Mouse (Mus musculus) liver, embryonic 15.5 days (tissue): Measurements from ENCODE around the gene Otogl. TPM values are rescaled to one million over a fixed set of nuclear protein-coding genes. Genes with fewer than 3 reads are reported as not detected.

ENCODE experiments used
- ATAC-seq: fragments of 200-750 bp; cut with Nextera tagmentation; 2 replicates; pipeline ENCODE4 v1.8.0; 2017; ENCODE audit warnings: moderate number of reproducible peaks, mild to moderate bottlenecking, moderate library complexity; ENCODE audit not compliant: insufficient read depth
- H3K27ac ChIP-seq: fragments of 300-500 bp; sonication (generic); replicated peaks from 2 replicates; pipeline ENCODE4 v1.5.1; 2015; ENCODE audit warnings: mild to moderate bottlenecking, inconsistent platforms
- H3K27me3 ChIP-seq: fragments of 300-500 bp; sonication (generic); 2 replicates; pipeline ENCODE4 v1.6.1; 2015; ENCODE audit warnings: mild to moderate bottlenecking, inconsistent platforms
- H3K36me3 ChIP-seq: fragments of 300-500 bp; sonication (generic); replicated peaks from 2 replicates; pipeline ENCODE4 v1.6.1; 2015; ENCODE audit warnings: moderate library complexity, mild to moderate bottlenecking, inconsistent platforms
- H3K4me1 ChIP-seq: fragments of 300-500 bp; sonication (generic); replicated peaks from 2 replicates; pipeline ENCODE4 v1.6.1; 2015; ENCODE audit warnings: inconsistent platforms
- H3K4me2 ChIP-seq: fragments of 300-500 bp; sonication (generic); 2 replicates; pipeline ENCODE4 v1.6.1; 2015; ENCODE audit warnings: moderate library complexity, mild to moderate bottlenecking, inconsistent platforms
- H3K4me3 ChIP-seq: fragments of 300-500 bp; sonication (generic); replicated peaks from 2 replicates; pipeline ENCODE4 v1.5.1; 2015; ENCODE audit warnings: mild to moderate bottlenecking, inconsistent platforms
- H3K9ac ChIP-seq: fragments of 300-500 bp; sonication (generic); 2 replicates; pipeline ENCODE4 v1.6.1; 2015; ENCODE audit warnings: moderate library complexity, mild to moderate bottlenecking, inconsistent platforms
- H3K9me3 ChIP-seq: fragments of 300-500 bp; sonication (generic); replicated peaks from 2 replicates; pipeline ENCODE4 v1.6.1; 2016; ENCODE audit warnings: inconsistent platforms
- WGBS: fragments of 180-500 bp; shearing (Covaris S2); methylation state at CpG from one replicate; pipeline ENCODE4 v1.1.7; 2015; ENCODE audit warnings: mixed read lengths; ENCODE audit not compliant: insufficient replicate concordance; 5-methylcytosine and 5-hydroxymethylcytosine counted together
- polyA plus RNA-seq: library from polyadenylated mRNA; unstranded; fragments of >200 nt; fragmentation: Nextera tagmentation; extraction: Ambion mirVana; gene quantifications from 2 replicates; pipeline ENCODE4 v1.2.1, GENCODE M21; 2015

Gene Otogl
- polyA plus RNA-seq, 1 experiment from 2014 or later: 0.02 TPM

DNA sequence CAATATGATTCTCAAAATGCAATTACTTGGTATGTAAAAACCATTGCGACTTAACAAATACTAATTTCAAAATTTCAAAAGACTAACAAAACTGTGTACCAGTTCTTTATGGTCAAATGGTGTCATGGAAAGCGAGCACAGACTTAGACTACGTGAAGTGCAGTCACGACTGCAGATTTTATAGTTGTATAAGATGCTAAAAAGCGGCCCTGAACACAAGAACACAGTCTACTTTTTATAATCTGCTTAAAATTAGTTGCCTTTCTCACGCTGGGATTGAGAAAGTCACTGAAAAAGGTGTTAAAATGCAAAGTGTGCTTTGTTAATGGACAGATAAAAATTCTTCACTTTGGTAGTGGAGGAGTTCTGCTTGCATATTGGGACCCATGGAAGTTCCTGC lies 174.2 kb downstream of the Otogl start:
- H3K27me3 ChIP-seq: no peaks in the 10 kb centered on the region
- H3K9me3 ChIP-seq: no peaks in the 10 kb centered on the region
- ATAC-seq: no peak
- no peak overlapping the region for H3K4me3 ChIP-seq
- H3K27ac ChIP-seq: no peak overlapping the region
- WGBS: 59% methylated on average over 6 of the region's 6 CpGs
- H3K4me2 ChIP-seq: no peak overlapping the region
- H3K9ac ChIP-seq: no peak overlapping the region
- no peaks in the 10 kb centered on the region for H3K4me1 ChIP-seq
- H3K36me3 ChIP-seq: no peaks in the 10 kb centered on the region

- Histone ChIP-seq H3K27ac (no peak overlapping the region), H3K4me1 (no peaks in the 10 kb centered on the region), H3K9me3 (no peaks in the 10 kb centered on the region), H3K4me3 (no peak overlapping the region), H3K4me2 (no peak overlapping the region), H3K9ac (no peak overlapping the region), H3K36me3 (no peaks in the 10 kb centered on the region), H3K27me3 (no peaks in the 10 kb centered on the region)
- no peak for ATAC-seq
- 68% methylated on average over 7 of the region's 7 CpGs for WGBS
These were observed 176.5 kb downstream of the Otogl start for GRCm38 (mm10) chr10:107735448-107735847.

DNA sequence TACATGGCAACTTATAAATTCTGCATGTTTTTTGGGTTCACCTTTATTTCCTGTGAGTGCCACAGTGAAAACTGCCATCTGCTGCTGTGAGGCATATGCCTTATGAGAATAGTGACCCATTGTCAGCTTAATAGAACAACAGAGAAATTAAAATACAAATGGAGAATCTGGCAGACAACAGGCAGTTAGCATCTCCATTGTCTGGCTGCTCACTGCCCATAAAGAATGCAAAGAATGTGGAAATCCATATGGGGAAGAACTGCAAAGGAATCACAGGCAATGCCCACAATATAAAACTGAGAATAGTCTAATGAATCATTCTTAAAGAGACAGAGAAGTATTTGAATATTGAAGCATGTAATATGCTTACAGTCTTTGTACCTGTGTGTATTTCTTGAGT lies 177.6 kb downstream of the Otogl start:
- H3K27ac ChIP-seq: no peak overlapping the region
- H3K4me2 ChIP-seq: no peak overlapping the region
- H3K9me3 ChIP-seq: no peaks in the 10 kb centered on the region
- H3K4me1 ChIP-seq: no peaks in the 10 kb centered on the region
- ATAC-seq: no peak
- H3K4me3 ChIP-seq: no peak overlapping the region
- H3K36me3 ChIP-seq: no peaks in the 10 kb centered on the region
- no peak overlapping the region for H3K9ac ChIP-seq
- H3K27me3 ChIP-seq: no peaks in the 10 kb centered on the region

- Histone ChIP-seq H3K9ac (no peak overlapping the region), H3K36me3 (no peaks in the 10 kb centered on the region), H3K9me3 (no peaks in the 10 kb centered on the region), H3K27ac (no peak overlapping the region), H3K4me2 (no peak overlapping the region), H3K4me3 (no peak overlapping the region), H3K4me1 (no peaks in the 10 kb centered on the region), H3K27me3 (no peaks in the 10 kb centered on the region)
- WGBS: 48% methylated on average over 7 of the region's 7 CpGs
- ATAC-seq: no peak
These were observed 186.3 kb downstream of the Otogl start for GRCm38 (mm10) chr10:107725631-107726030.

GRCm38 (mm10) chr10:107719806-107720205 lies 192.1 kb downstream of the Otogl start, which contains the start of gene Ptprq:
TSS of gene Ptprq (minus strand) at chr10:107720051.
- 56% methylated on average over 1 of the region's 1 CpGs for WGBS
- Histone ChIP-seq H3K36me3 (no peaks in the 10 kb centered on the region), H3K4me1 (no peaks in the 10 kb centered on the region), H3K9ac (no peak within 1 kb of the TSS), H3K4me2 (no peak within 1 kb of the TSS), H3K9me3 (no peaks in the 10 kb centered on the region), H3K27ac (no peak within 1 kb of the TSS), H3K27me3 (no peaks in the 10 kb centered on the region), H3K4me3 (no peak within 1 kb of the TSS)
- ATAC-seq: no peak

Other genes starting within 250 kb of the Otogl start
- not detected in 2 replicates for gene Ptprq, start 192.1 kb downstream of the Otogl start, polyA plus RNA-seq